Mouse (Mus musculus) E14TG2a.4 (cell line): ENCODE results near the gene Art3.

Experiments used
- CTCF ChIP-seq: conservative IDR thresholded peaks from 2 replicates; pipeline ENCODE4 v1.5.1; 2014; ENCODE audit warnings: low read length
- NANOG ChIP-seq: IDR thresholded peaks from 2 replicates; pipeline ENCODE4 v1.6.1; 2014; ENCODE audit warnings: borderline replicate concordance, low read length, mixed read lengths
- POU5F1 ChIP-seq: IDR thresholded peaks from 2 replicates; pipeline ENCODE4 v1.6.1; 2014; ENCODE audit warnings: low read length, borderline replicate concordance

DNA sequence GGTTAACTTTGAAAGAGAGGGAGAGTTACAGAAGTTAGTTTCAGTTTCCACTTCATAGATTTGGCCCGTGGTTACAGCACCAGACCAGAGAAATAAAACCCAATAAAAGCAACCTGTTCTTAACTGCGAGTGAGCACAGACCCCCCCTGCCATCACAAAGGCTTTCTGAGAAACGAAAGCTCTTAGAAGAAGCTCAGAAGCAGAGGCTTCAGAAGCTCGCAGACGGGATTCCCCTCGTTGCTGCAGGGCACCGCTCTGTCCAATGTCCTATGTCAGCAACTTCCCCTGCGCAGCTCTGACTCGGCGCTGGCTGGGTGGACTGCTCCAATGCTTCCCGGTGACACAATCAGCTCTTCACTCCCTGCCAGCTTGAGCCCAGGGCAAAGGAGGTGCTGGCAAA lies 21.9 kb downstream of the Art3 start:
- TF ChIP-seq CTCF (no peak), POU5F1 (no peak), NANOG (no peak)
